Mouse (Mus musculus) cerebellum, adult (tissue): Measurements from ENCODE around the gene Wbp11.
"Not testable (repeated sequence)": the region's sequence is repeated elsewhere in the genome, so short reads cannot be mapped to it uniquely, and the experiment has no call there.

ENCODE experiments used
- ATAC-seq: cut with Nextera tagmentation; 2 replicates; pipeline ENCODE4 v1.9.2; 2017; ENCODE audit warnings: mild to moderate bottlenecking, moderate library complexity, mixed read lengths; ENCODE audit not compliant: insufficient number of reproducible peaks, low FRiP score, low TSS enrichment

The Wbp11 gene

DNA sequence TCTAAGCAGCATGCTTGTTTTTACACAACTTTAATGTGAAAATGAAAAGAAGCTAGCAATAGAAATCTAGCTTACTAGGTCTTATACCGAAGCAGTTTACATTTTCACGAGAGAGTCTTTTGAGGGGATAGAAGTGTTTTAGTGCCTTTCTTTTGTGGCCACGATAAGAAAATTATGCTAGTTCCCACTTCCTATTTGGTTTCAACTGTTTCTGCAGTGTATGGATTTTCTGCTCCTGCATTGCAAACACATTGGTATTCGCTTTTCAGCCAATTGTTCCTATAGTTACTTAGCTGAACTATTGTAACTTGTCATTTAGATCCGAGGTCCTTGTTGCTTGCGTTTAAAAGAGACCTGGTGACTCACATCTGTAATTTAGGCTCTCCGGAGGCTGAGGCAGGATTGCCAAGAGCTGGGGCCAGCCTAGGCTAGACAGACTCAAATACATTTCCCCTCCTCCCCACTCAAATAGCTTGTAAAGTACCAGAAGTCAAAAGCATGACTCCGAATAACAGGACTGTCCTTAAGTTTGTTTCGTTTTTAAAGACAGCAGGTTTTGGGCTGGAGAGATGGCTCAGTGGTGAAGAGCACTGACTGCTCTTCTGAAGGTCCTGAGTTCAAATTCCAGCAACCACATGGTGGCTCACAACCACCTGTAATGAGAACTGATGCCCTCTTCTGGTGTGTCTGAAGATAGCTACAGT lies 23.2 kb downstream of the Wbp11 start:
- no peak for ATAC-seq

DNA sequence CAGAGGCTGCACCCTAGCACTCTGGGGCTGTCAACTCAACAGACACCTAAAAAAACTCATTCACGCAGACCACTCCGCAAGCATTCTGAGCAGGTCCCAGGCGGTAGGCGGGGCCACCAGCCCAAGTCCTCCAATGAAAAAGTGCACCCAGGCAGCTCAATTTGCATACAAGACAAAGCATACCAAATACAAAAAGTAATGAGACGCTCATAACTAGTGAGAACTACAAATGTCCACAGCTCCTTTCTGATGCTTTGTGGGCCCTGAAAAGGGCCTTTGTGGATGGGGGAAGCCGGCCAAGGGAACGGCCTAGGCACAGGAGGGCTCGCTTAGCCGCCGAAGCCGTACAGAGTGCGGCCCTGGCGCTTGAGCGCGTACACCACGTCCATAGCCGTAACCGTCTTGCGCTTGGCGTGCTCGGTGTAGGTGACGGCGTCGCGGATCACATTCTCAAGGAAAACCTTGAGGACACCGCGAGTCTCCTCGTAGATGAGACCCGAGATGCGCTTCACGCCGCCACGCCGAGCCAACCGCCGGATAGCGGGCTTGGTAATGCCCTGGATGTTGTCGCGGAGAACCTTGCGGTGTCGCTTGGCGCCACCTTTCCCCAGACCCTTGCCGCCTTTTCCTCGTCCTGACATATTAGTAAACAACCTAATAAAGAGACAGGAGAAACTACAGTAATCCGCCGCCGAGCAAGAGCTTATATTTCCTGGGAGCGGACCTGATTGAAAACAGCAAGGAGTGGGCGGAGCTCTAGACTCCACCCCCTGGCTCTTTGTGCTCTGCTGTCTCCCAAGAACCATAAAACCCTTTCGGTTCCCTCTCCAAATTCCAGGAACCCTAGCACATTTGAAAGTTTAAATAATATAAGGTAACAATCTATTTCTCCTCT lies 24.0 kb downstream of the Wbp11 start, which contains the start of gene Hist4h4:
Gene Hist4h4 (minus strand): TSS at position 677 of the 895 bp plus-strand sequence.
- peak; percentile 70 for ATAC-seq

DNA sequence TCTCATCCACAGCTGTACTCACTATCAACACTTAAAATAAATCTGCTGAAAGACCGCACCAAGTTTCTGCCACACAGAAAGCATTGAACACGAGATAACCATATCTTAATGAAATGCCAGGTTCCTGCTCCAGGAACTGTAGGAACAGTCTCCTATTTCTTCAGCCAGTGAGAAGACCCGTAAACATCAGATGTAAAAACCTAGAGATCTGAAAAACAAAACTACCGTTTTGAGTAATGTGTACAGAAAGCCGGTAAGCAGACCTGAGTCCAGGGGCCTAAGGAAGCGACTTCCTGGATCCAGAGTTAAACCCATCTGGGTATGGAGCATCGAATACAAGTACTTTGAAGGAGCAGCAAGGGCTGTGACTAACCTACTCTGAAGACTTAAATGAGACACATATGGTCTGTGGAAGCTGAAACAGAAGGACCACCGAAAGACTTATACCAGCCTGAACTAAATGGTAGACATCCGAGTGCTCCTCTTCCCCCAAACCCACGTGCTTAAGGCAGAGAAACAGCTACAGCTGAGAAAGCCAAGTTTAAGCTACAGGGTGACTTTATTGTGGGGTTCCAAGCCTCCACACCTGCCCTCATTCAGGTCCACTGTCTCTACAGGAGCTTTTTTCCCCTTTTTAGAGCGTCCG lies 24.8 kb downstream of the Wbp11 start:
- no peak for ATAC-seq

DNA sequence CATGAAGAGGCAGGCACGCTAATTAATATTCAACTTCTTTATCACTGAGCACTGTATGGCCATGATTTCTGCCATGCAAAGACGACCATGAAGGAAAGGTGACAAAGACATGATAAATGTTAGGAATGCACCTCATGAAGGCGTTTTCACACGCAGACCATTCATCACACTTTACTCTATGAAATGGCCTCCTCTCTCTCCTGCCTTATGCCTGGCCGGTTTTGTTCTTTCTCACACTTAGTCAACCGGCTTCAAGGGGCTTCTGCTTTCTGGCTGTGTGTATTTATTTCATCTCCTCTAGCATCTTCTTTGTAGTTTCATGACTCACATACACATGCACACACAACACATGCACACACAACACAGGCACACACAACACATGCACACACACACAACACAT lies 26.8 kb downstream of the Wbp11 start:
- ATAC-seq, result no peak

DNA sequence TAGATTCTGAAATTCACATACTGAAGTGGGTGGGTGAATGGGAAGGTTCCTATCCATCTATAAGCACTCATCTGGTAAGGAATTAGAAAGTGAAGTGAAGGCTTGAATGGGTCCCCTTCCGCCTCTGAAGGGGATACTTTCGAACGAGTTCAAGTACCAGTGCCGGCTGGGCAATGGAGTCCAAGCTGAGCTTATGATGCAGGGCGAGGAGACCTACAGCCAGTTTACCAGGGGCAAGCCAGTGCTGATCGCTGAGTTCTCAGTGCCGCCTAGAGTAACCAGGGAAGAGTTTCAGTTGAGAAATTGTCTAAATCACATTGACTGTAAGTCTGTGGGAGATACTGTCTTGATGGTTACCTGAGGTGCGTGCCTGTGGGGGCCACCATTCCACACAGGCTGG lies 27.3 kb downstream of the Wbp11 start:
- no peak for ATAC-seq

DNA sequence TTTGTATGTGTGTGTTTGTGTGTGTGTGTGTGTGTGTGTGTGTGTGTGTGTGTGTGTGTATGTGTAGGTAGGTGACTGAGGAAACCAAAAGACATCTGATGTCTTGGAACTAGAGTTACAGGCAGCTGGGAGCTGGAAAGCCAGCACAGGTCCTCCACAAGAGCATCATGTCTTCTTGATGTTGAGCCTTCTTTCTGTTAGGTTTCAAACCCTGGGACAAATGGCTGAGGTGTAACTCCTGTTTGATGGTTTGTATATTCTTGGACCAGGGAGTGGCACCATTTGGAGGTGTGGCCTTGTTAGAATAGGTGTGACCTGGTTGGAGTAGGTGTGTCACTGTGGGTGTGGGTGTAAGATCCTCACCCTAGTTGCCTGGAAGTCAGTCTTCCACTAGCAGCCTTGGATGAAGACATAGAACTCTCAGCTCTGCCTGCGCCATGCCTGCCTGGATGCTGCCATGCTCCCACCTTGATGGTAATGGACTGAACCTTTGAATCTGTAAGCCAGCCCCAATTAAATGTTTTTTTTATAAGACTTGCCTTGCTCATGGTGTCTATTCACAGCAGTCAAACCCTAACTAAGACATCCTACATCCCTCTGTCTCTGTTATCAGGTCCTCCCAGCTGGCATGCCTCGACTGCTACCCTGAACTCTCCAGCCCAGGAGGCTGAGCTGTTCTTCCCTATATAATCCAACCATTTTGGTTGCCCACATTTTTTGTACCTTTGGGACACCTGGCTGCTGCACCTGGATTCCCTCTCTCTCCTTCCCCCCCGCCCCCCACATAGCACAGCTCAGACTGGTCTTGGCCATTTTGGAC lies 29.9 kb downstream of the Wbp11 start:
- not testable (repeated sequence) for ATAC-seq

DNA sequence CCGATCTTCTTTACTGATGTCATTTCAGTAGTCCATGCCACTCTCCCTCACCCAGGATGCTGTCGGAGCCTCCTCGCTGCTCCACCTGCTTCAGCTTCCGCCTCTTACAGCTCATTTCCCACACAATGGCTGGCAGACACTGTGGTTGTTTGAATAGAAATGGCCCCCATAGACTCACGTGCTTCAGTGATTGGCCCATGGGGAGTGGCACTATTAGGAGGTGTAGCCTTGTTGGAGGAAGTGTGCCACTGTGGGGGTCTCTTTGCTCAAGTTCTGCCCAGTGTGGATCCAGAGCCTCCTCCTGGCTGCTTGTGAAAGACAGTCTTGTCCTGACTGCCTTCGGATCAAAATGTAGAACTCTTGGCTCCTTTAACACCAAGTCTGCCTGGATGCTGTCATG lies 32.2 kb downstream of the Wbp11 start:
- ATAC-seq, result no peak

DNA sequence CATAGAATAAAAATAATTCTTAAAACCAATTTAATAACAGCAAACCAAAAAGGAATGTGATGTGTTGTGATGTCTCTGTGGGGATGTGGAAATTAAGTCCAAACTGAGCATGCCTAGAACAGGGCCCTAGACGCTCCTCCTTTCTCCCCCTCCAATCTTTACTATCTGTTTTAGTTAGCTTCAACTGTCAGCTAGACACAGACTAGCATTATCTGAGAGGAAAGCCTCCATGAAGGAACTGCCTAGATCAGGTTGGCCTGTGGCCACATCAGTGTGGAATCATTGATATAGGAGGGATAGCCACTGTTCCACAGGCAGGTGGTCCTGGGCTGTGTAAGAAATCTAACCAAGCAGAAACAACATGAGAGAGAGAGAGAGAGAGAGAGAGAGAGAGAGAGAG lies 32.9 kb downstream of the Wbp11 start:
- no peak for ATAC-seq

DNA sequence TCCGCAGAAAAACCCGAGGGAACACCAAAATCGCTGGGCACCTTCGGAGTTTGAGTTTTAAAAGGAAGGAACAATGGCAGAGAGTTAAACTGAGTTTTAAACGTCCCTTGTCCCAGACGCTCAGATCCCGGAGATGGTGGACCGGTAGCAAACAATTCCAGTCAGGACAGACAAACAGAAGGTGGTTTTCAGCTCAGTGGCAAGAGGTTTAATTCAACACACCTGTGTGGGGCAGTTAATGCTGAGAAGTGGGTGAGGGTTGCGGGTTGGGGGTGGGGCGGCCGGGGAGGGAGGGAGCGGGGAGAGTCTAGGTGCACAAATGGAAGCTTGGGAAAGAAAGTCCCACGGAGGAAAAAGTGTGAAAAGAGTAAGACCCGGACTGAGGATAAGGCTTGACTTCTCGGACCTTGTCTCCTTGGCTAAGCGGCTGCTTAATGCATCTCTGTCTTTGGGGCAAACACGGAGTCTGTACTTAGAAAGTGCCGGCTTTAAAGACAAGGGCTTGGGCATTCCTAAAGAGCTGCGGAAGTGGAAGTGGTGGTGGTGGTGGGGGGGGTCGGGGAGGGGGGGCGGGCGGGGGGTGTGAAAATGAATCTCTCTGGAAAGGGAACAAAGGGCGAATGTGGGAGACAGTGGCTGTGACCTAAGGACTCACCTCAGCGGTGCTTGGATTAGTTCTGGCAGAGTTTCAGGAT lies 34.1 kb downstream of the Wbp11 start:
- no peak for ATAC-seq

DNA sequence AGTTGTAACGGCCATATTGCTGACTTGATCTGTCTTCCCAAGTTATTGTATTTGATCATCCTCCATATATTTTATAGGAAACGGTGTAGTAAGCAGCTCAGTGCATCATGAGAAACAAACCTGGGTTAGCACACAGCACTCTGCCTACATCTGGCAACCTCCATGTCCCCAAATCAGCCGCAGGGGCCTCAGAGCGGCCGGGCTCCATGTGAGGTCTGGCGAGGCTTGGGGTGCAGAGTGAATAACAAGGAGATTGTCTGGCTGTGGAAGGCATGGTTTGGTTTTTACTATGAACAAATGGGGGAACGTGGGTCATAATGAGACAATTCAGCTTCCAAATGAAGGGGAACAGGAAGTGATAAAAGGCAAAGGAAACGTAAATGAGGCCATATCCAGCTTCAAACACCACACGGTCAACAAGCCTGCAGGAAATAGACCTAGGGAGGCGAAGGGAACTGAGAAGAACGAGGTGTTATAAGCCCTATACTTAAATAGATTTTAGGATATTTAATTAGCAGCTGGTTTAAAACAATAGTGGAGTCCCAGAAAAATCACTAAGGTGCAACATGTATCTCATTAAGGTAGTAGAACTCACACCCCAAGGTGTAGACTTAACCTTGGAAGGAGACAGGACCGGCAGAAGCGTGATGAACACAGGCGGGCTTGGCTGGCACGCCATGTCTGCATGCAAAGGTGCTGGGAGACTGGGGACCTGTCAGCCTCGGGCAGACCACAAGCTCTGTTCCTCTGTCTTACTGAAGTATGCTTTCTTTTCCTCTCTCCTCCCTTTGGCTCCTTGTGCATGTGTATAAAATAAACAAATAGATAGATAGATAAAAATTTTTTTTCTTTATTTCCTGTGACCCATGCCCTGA lies 34.9 kb downstream of the Wbp11 start:
- no peak for ATAC-seq

DNA sequence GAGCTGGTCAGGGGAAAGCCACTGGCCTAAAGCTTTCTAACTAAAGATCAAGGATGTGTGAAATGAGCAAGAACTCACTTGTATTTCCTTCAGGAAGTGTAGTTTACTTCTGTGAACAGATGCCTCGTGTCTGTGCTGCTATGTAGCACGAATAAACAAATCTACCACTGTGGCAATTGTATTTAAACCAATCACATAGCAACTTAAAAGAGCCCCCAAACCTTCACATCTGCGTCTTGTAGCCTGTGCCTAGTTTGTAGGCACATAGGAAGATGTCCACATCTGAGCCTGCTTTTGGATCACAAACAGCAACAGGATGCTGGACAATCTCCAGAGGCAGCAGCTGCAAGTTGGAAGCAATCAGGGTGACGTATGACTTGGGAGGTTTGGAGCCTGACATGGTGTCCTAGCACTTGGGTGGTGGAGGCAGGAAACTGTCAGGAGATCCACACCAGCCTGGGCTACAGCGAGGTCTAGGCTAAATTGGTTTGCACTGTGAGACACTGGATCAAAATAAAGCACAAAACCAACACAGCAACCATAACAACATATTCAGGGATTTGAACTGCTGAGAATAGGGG lies 38.6 kb downstream of the Wbp11 start:
- ATAC-seq, result no peak

DNA sequence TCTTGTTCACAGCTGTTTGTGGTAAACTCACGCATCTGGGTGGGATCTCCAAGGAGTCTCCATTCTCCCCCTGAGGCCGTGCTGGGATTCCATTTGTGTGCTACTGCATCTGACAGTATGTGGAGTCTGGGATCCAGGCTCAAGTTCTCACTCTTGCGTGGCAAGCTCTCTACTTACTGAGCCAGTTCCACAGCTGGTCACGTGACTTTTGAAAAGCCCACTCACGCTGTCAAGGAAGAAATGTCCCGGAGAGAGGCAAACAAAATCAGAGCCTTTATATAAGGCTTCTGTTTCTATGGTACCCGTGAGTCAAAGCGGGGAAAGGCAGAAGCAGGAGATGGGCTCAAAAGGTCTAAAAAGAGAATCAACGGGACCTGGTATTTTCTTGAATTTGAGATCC lies 45.3 kb downstream of the Wbp11 start:
- no peak for ATAC-seq

DNA sequence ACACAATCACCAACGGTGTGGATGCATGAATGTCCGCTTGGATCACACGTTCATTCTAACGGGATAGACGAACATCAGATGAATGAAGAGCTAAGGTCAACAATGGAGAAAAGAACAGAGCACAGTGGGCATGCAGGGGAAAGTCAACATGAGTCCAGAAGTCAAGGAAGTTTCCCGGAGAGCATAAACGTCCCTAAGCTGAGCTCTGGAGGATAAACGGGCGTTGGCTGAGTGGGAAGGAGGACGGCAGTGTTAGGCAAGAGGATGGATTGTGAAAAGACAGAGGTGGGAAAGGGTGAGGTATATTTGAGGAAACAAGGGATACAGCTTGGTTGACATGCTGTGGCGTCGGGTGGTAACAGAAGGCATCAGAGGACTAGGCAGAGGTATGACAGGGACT lies 45.9 kb downstream of the Wbp11 start:
- no peak for ATAC-seq

DNA sequence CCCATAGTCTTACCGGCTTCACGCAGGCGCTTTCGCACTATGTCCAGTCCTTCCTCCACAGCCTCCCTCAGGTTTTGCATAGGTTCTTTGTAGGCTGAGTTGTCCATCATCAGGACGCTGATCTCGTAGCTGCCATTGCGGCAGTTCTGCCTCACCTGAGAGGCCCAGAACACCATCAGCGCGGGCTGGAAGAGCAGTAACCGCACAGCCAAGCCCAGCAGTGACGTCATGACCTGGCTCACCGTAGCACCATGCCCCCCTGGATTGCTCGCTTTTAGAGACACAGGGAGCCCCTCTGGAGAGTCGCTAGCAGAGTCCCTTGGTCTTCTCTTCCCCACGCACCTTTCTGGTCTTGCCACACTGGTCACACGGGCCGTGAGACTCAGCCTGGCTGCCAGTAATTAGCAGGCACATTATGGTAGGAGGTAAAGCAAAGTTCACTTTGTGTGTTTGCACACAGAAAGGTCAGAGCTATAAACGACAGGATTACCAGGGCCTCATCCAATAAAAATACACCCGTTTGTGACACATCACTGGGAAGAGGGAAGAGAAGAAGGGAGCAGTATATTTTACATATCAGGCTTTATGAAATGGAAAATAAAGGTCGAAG lies 46.6 kb downstream of the Wbp11 start, which contains the start of gene Gucy2c:
Gene Gucy2c (minus strand): TSS at position 389 of the 610 bp plus-strand sequence.
- ATAC-seq, result no peak

DNA sequence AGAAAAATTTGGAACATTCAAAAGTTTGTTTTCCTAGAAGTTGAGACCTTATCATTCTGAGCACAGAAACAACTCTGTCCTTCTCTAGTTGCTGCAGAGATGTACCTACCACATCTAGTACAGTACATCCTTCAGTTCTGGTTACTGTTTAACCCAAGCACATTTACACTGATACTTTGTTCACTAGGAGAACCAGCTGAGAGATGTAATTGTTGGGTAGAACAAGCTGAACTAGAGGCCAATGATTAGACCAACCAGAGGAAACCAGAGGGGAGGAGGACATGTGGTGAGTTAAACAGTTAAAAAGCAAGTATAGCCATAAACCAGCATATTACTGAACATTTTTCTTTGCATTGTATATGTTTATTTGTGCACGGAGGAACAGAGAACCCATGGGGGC lies 51.6 kb downstream of the Wbp11 start:
- no peak for ATAC-seq

DNA sequence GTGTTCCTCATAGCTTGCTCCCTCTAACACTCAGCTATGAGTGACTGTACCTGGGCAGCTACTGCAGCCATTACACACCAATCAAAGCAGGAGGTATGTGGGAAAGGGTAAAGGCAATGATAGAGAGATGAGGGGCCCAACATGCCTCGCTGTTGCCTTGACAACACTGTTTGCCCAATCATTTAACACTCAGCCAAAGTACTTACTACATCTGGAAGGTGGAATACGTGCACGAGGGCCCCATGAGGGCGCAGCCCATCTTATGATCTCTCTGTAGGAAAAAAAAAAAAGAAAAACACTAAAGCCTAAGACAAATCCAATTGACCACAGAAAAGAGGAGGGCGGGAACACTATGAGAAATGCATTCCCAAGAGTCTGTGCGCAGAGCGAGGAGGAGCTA lies 58.2 kb downstream of the Wbp11 start:
- ATAC-seq, result no peak

DNA sequence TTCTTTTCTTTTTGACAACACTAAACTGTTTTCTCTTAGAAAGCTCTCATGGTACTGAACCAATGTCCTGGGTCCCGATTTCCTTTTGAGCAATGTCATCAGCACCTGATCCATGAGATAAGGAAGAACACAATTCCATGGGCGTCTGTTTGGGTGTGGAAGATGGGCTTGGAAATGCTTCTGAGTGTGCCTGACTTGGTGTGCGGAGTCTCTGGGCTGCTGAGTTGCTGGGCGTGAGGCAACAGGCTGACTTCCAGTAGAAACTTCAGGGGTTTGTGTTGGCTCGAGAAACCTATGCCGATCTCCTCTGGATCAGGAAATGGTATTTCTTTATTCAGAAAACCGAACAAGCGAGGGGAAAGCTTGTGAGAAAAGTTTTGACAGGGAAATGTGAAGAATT lies 58.9 kb downstream of the Wbp11 start:
- no peak for ATAC-seq

DNA sequence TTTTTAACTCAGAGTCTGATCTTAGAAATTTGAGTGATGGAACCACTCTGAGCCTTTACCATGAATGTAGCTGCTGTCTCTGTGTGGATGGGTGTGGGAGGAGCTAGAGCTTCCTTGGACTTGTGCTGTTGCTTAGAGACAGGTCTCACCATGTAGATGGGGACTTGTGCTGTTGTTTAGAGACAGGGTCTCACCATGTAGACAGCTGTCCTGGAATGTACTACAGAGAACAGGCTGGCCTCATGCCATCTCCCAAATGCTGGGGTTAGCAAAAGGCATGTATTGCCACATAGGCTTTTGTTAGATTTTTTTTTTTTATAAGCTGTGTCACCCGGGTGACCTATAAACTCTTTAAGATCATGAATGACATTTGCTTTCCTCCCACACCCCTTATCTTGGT lies 64.1 kb downstream of the Wbp11 start:
- no peak for ATAC-seq
